Mouse (Mus musculus) lung, embryonic 14.5 days (tissue): ENCODE measurements at regions not wholly inside any gene's neighbourhood (a gene's known extent, or its start where the extent isn't known, plus 50 kb on each side); places are given as distances from the start of the nearest gene placed in this dataset.
"Not testable (repeated sequence)": the region's sequence is repeated elsewhere in the genome, so short reads cannot be mapped to it uniquely, and the experiment has no call there.

Source experiments
- ATAC-seq: fragments of 200-750 bp; cut with Nextera tagmentation; 2 replicates; pipeline ENCODE4 v1.8.0; 2017; ENCODE audit warnings: mild to moderate bottlenecking, moderate TSS enrichment, moderate library complexity; ENCODE audit not compliant: insufficient read depth
- DNase-seq: peaks from one replicate; pipeline ENCODE4 v3.0.0-alpha.2; 2015
- H3K27ac ChIP-seq: fragments of 300-500 bp; sonication (generic); 2 replicates; pipeline ENCODE4 v1.5.1; 2014; ENCODE audit warnings: low read depth, mild to moderate bottlenecking, moderate library complexity
- H3K27me3 ChIP-seq: fragments of 300-500 bp; sonication (generic); 2 replicates; pipeline ENCODE4 v1.6.1; 2014; ENCODE audit warnings: low read length, control low read depth; ENCODE audit not compliant: insufficient read depth
- H3K36me3 ChIP-seq: fragments of 300-500 bp; sonication (generic); 2 replicates; pipeline ENCODE4 v1.6.1; 2014; ENCODE audit warnings: control low read depth; ENCODE audit not compliant: insufficient read depth
- H3K4me1 ChIP-seq: fragments of 300-500 bp; sonication (generic); 2 replicates; pipeline ENCODE4 v1.6.1; 2014; ENCODE audit warnings: antibody characterized with exemption, control low read depth; ENCODE audit not compliant: insufficient read depth
- H3K4me2 ChIP-seq: fragments of 300-500 bp; sonication (generic); 2 replicates; pipeline ENCODE4 v1.6.1; 2014; ENCODE audit warnings: mild to moderate bottlenecking
- H3K4me3 ChIP-seq: fragments of 300-500 bp; sonication (generic); 2 replicates; pipeline ENCODE4 v1.5.1; 2014; ENCODE audit warnings: low read depth, low read length
- H3K9ac ChIP-seq: fragments of 300-500 bp; sonication (generic); 2 replicates; pipeline ENCODE4 v1.6.1; 2014
- H3K9me3 ChIP-seq: fragments of 300-500 bp; sonication (generic); 2 replicates; pipeline ENCODE4 v1.6.1; 2016; ENCODE audit warnings: low read depth, low read length, control low read depth
- CTCF ChIP-seq: IDR thresholded peaks from 2 replicates; pipeline ENCODE4 v1.5.1; 2016; ENCODE audit warnings: antibody characterized with exemption, low read depth
- WGBS: fragments of 180-500 bp; shearing (Covaris S2); extraction: QIAGEN DNeasy Blood & Tissue Kit; methylation state at CpG from one replicate; pipeline ENCODE4 v1.1.7; 2014; 5-methylcytosine and 5-hydroxymethylcytosine counted together

DNA sequence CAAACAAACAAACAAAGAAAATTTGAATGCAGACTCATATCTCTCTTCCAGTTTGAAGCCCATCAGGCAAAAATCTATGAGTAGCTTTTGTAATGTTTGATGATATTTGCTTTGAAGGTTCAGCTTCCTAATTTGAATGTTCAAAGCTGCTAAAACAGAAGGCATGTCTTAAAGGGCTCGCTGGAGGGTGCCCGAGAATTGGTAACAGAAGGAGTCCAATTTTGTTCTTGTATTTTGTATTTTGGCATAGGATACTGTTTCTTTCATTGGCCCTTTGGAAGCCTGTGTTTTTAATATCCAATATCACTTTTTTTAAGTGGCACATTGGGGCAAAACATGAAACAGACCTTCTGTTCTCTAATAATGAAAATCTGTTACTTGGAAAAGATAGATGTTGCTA is 683.2 kb upstream of the Negr1 start:
- Histone ChIP-seq H3K27ac (no peak overlapping the region), H3K27me3 (no peaks in the 10 kb centered on the region), H3K9me3 (no peaks in the 10 kb centered on the region), H3K4me3 (no peak overlapping the region), H3K4me1 (no peaks in the 10 kb centered on the region), H3K4me2 (no peak overlapping the region), H3K9ac (no peak overlapping the region), H3K36me3 (no peaks in the 10 kb centered on the region)
- TF ChIP-seq CTCF: no peak
- 86% methylated on average over 2 of the region's 2 CpGs for WGBS
- DNase-seq: no peak
- no peak for ATAC-seq

DNA sequence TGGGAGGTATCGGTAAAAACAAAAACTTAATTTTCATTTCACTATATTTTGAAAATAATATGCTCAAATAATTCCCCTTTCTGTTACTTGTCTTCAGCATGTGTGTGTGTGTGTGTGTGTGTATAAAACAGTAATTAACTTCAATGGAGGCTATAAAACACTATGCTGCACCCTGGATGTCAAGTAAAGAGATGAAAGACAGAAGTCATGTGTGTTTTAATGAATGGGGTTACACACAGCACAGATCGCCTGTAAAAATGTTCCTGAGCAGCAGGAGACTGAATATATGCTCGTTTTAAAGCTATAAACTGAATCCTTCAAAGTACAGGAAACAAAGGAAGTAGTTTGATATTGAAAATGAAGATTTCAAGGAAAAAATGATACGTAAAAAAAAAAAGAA is 680.9 kb upstream of the Negr1 start:
- H3K9ac ChIP-seq: no peak overlapping the region
- TF ChIP-seq CTCF: no peak
- no peak overlapping the region for H3K27ac ChIP-seq
- no peak overlapping the region for H3K4me2 ChIP-seq
- no peaks in the 10 kb centered on the region for H3K36me3 ChIP-seq
- no peaks in the 10 kb centered on the region for H3K9me3 ChIP-seq
- H3K4me3 ChIP-seq: no peak overlapping the region
- ATAC-seq (no peak), DNase-seq (no peak)
- H3K4me1 ChIP-seq: no peaks in the 10 kb centered on the region
- no peaks in the 10 kb centered on the region for H3K27me3 ChIP-seq
- 68% methylated on average over 4 of the region's 4 CpGs for WGBS

DNA sequence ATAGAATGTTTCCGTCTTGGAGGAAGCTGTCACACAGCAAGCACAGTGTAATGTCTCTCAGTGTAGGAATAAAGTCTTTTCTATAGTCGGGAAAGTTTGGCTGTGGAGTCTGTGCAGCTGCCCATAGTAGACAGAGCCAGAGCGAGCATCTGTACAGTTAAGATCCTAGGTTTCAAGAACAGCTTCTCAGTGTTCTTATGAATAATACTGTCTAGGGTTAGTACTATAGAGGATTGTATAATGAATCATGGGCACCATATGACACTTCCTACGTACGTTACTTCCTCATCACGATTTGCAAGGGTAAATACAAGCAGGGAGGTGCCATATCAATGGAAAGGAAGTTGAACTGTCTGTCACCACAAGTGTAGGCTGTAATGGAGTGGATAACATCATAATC is 645.6 kb upstream of the Negr1 start:
- no peaks in the 10 kb centered on the region for H3K36me3 ChIP-seq
- no peak overlapping the region for H3K9ac ChIP-seq
- H3K27ac ChIP-seq: no peak overlapping the region
- H3K4me1 ChIP-seq: no peaks in the 10 kb centered on the region
- no peak for TF ChIP-seq CTCF
- ATAC-seq: no peak
- no peaks in the 10 kb centered on the region for H3K9me3 ChIP-seq
- H3K4me2 ChIP-seq: no peak overlapping the region
- 70% methylated on average over 6 of the region's 6 CpGs for WGBS
- DNase-seq: no peak
- H3K4me3 ChIP-seq: no peak overlapping the region
- no peaks in the 10 kb centered on the region for H3K27me3 ChIP-seq

- H3K27ac ChIP-seq: no peak overlapping the region
- H3K4me3 ChIP-seq: no peak overlapping the region
- no peak overlapping the region for H3K4me2 ChIP-seq
- no peaks in the 10 kb centered on the region for H3K36me3 ChIP-seq
- H3K9ac ChIP-seq: no peak overlapping the region
- no peaks in the 10 kb centered on the region for H3K27me3 ChIP-seq
- DNase-seq: no peak
- H3K9me3 ChIP-seq: no peaks in the 10 kb centered on the region
- 76% methylated on average over 2 of the region's 2 CpGs for WGBS
- no peak for ATAC-seq
- no peak for TF ChIP-seq CTCF
- no peaks in the 10 kb centered on the region for H3K4me1 ChIP-seq
These were observed 618.7 kb upstream of the Negr1 start for GRCm38 (mm10) chr3:155942896-155943295.

DNA sequence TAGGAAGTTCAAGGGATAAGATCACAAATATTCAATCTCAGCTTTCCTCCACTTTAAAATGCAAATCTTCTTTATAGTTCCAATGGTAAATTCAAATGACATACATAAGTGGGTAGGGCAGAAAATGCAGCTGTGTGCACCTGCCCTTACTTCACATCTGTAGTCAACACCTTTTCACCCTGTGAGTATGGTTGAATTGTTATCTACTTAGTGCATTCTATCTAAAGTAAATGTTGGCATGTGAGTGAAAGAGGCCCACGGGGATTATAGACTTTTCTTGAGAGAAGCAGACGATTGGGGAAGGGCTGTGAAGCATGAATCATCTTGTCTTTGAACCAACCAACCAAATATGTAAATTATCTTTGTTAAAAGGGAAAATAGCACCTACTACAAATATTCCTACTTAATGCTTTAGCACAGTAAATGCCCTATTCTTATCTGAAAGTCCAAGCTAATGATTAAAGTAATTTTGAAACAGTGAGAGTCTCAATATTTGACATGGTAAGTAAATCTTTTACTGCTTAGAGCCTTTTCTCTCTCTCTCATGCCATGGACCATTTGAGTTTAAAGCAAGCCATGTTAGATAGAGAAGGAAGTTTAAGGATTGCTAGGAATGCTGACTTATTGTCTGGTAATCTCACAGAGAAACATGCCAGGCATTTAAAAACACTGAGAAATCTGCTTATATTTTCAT is 617.4 kb upstream of the Negr1 start:
- Histone ChIP-seq H3K4me2 (no peak overlapping the region), H3K4me1 (no peaks in the 10 kb centered on the region), H3K9ac (no peak overlapping the region), H3K27me3 (no peaks in the 10 kb centered on the region), H3K4me3 (no peak overlapping the region), H3K9me3 (no peaks in the 10 kb centered on the region), H3K36me3 (no peaks in the 10 kb centered on the region), H3K27ac (no peak overlapping the region)
- no peak for ATAC-seq
- no peak for TF ChIP-seq CTCF
- DNase-seq: no peak
- 38% methylated on average over 2 of the region's 2 CpGs for WGBS

DNA sequence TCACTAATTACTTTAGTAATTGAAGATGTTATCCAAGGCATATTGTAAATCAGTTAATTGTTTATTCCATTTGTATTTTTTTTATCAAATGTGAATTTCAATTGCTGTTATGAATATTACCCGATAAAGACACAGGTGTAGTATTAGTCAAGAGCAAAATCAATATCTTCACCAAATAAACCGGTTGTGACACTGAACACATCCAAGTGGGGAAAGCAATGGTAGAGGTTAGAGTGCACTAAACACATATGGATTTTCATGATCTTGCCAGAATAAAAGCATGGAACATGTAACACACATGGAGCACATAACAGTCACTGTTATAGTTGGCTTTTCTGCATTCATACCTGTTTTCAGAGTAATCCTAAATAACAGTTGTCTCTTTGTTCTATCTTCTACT is 616.4 kb upstream of the Negr1 start:
- H3K4me3 ChIP-seq: no peak overlapping the region
- no peaks in the 10 kb centered on the region for H3K36me3 ChIP-seq
- DNase-seq (no peak), ATAC-seq (no peak)
- no peak overlapping the region for H3K9ac ChIP-seq
- TF ChIP-seq CTCF: no peak
- H3K9me3 ChIP-seq: no peaks in the 10 kb centered on the region
- no peaks in the 10 kb centered on the region for H3K4me1 ChIP-seq
- WGBS: 82% methylated on average over 2 of the region's 2 CpGs
- H3K27ac ChIP-seq: no peak overlapping the region
- no peaks in the 10 kb centered on the region for H3K27me3 ChIP-seq
- H3K4me2 ChIP-seq: no peak overlapping the region

GRCm38 (mm10) chr3:155962496-155962895 is 599.1 kb upstream of the Negr1 start:
- H3K27ac ChIP-seq, H3K36me3 ChIP-seq, H3K4me2 ChIP-seq, H3K27me3 ChIP-seq, ATAC-seq, H3K4me1 ChIP-seq, H3K9ac ChIP-seq, DNase-seq, H3K9me3 ChIP-seq, H3K4me3 ChIP-seq: not testable (repeated sequence)
- 26% methylated on average over 2 of the region's 2 CpGs for WGBS

DNA sequence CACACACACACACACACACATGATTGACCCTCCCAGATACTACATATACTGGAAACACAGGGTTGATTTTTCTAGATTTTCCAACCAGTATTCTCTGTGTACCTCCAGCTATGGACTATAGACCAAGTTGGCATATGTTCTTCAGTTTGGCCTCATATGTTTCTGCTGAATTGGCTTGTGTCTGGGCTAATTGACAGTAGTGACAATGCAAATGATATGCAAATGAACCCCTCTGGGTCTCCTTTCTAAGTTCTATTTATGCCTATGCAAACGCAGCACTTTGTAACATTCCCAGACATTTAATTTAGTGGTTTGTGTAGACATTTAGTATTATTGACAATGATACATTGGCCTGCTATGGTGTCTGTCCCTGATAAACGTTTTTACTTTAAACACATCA is 582.0 kb upstream of the Negr1 start:
- H3K4me2 ChIP-seq: no peak overlapping the region
- WGBS: 43% methylated on average over 2 of the region's 2 CpGs
- no peaks in the 10 kb centered on the region for H3K27me3 ChIP-seq
- ATAC-seq (no peak), DNase-seq (no peak)
- TF ChIP-seq CTCF: no peak
- H3K9ac ChIP-seq: no peak overlapping the region
- H3K36me3 ChIP-seq: no peaks in the 10 kb centered on the region
- H3K4me1 ChIP-seq: no peaks in the 10 kb centered on the region
- H3K4me3 ChIP-seq: no peak overlapping the region
- H3K9me3 ChIP-seq: no peaks in the 10 kb centered on the region
- no peak overlapping the region for H3K27ac ChIP-seq
